Mouse (Mus musculus) MEL (cell line): ENCODE results near the gene Vdr. TPM values are rescaled to one million over a fixed set of nuclear protein-coding genes. Genes with fewer than 3 reads are reported as not detected.

ENCODE experiments used
- DNase-seq: peaks from one replicate; pipeline ENCODE4 v3.0.0; 2011; ENCODE audit warnings: low read depth, low spot score
- H3K27ac ChIP-seq: 2 replicates; pipeline ENCODE4 v1.5.1; 2012; ENCODE audit warnings: low read depth, mild to moderate bottlenecking, control low read depth, low read length, moderate library complexity; ENCODE audit not compliant: control insufficient read depth
- H3K27me3 ChIP-seq, 2 experiments: fragments of 150-350 bp in 1 of 2; sonication (generic) in 1 of 2; 2 replicates each; pipeline ENCODE4 v1.6.1; 2012; ENCODE audit warnings: low read length in 2 of 2, mild to moderate bottlenecking in 2 of 2, improper control_type of control experiment in 1 of 2, moderate library complexity in 1 of 2; ENCODE audit not compliant: insufficient read depth in 2 of 2, control insufficient read depth in 1 of 2
- H3K36me3 ChIP-seq, 2 experiments: 2 replicates each; pipeline ENCODE4 v1.6.1; 2012 to 2014; ENCODE audit warnings: low read length in 2 of 2, improper control_type of control experiment in 1 of 2, inconsistent platforms in 1 of 2, mild to moderate bottlenecking in 1 of 2; ENCODE audit not compliant: insufficient read depth in 2 of 2, control insufficient read depth in 1 of 2
- H3K4me1 ChIP-seq, 2 experiments: fragments of 150-350 bp in 1 of 2; sonication (generic) in 1 of 2; 2 replicates each; pipeline ENCODE4 v1.6.1; 2012; ENCODE audit warnings: low read length in 2 of 2, improper control_type of control experiment in 1 of 2, mild to moderate bottlenecking in 1 of 2; ENCODE audit not compliant: insufficient read depth in 2 of 2, control insufficient read depth in 1 of 2
- H3K4me3 ChIP-seq, 2 experiments: fragments of 150-350 bp in 1 of 2; sonication (generic) in 1 of 2; 2 replicates each; pipeline ENCODE4 v1.5.1; 2012; ENCODE audit warnings: low read depth in 2 of 2, low read length in 2 of 2, mild to moderate bottlenecking in 2 of 2, moderate library complexity in 2 of 2, control low read depth in 1 of 2, improper control_type of control experiment in 1 of 2; ENCODE audit not compliant: control insufficient read depth in 1 of 2, insufficient read depth in 1 of 2
- H3K79me2 ChIP-seq: 2 replicates; pipeline ENCODE4 v1.6.1; 2012; ENCODE audit warnings: mild to moderate bottlenecking, low read length, moderate library complexity; ENCODE audit not compliant: control insufficient read depth, poor library complexity, insufficient read depth
- H3K9ac ChIP-seq: 2 replicates; pipeline ENCODE4 v1.6.1; 2012; ENCODE audit warnings: low read depth, mild to moderate bottlenecking, control low read depth, low read length, moderate library complexity; ENCODE audit not compliant: control insufficient read depth, poor library complexity, severe bottlenecking
- H3K9me3 ChIP-seq: fragments of 150-350 bp; sonication (generic); replicated peaks from 2 replicates; pipeline ENCODE4 v1.6.1; 2012; ENCODE audit warnings: mild to moderate bottlenecking, low read length, improper control_type of control experiment, moderate library complexity; ENCODE audit not compliant: insufficient read depth
- BHLHE40 ChIP-seq: IDR thresholded peaks from 2 replicates; pipeline ENCODE4 v1.6.1; 2012; ENCODE audit warnings: low read depth, mild to moderate bottlenecking, inconsistent platforms, low read length, improper control_type of control experiment, borderline replicate concordance
- CHD1 ChIP-seq: IDR thresholded peaks from 2 replicates; pipeline ENCODE4 v1.6.1; 2012; ENCODE audit warnings: low read depth, mild to moderate bottlenecking, inconsistent platforms, low read length, improper control_type of control experiment
- ELF1 ChIP-seq: IDR thresholded peaks from 2 replicates; pipeline ENCODE4 v1.6.1; 2014; ENCODE audit warnings: low read depth, mild to moderate bottlenecking, inconsistent platforms, low read length, improper control_type of control experiment, moderate library complexity
- EP300 ChIP-seq, 2 experiments: IDR thresholded peaks; 2 replicates each; pipeline ENCODE4 v1.6.1; 2011; ENCODE audit warnings: improper control_type of control experiment in 2 of 2, low read length in 2 of 2, low read depth in 1 of 2, mild to moderate bottlenecking in 1 of 2
- GABPA ChIP-seq: IDR thresholded peaks from 2 replicates; pipeline ENCODE4 v1.6.1; 2012; ENCODE audit warnings: low read depth, mild to moderate bottlenecking, inconsistent platforms, low read length, improper control_type of control experiment, moderate library complexity
- JUND ChIP-seq: IDR thresholded peaks from 2 replicates; pipeline ENCODE4 v1.6.1; 2011; ENCODE audit warnings: low read depth, mild to moderate bottlenecking, improper control_type of control experiment, low read length
- KAT2A ChIP-seq: conservative IDR thresholded peaks from 2 replicates; pipeline ENCODE4 v1.6.1; 2012; ENCODE audit warnings: low read depth, low read length, improper control_type of control experiment, inconsistent platforms
- MAFK ChIP-seq: IDR thresholded peaks from 2 replicates; pipeline ENCODE4 v1.6.1; 2011; ENCODE audit warnings: low read depth, mild to moderate bottlenecking, low read length, improper control_type of control experiment, borderline replicate concordance
- MXI1 ChIP-seq: IDR thresholded peaks from 2 replicates; pipeline ENCODE4 v1.6.1; 2011; ENCODE audit warnings: mild to moderate bottlenecking, low read depth, low read length, improper control_type of control experiment
- MYB ChIP-seq: IDR thresholded peaks from 2 replicates; pipeline ENCODE4 v1.6.1; 2011; ENCODE audit warnings: mild to moderate bottlenecking, low read depth, low read length, improper control_type of control experiment
- MYC ChIP-seq: IDR thresholded peaks from 2 replicates; pipeline ENCODE4 v1.6.1; 2011; ENCODE audit warnings: low read depth, mild to moderate bottlenecking, low read length, improper control_type of control experiment, moderate library complexity
- NRF1 ChIP-seq: IDR thresholded peaks from 2 replicates; pipeline ENCODE4 v1.6.1; 2014; ENCODE audit warnings: low read depth, mild to moderate bottlenecking, inconsistent platforms, low read length, improper control_type of control experiment, moderate library complexity; ENCODE audit not compliant: poor library complexity, insufficient read depth, severe bottlenecking
- POLR2A ChIP-seq, 2 experiments: IDR thresholded peaks; 2 replicates each; pipeline ENCODE4 v1.6.1; 2011 to 2012; ENCODE audit warnings: low read length in 2 of 2, mild to moderate bottlenecking in 2 of 2, control low read depth in 1 of 2, improper control_type of control experiment in 1 of 2, low read depth in 1 of 2, moderate library complexity in 1 of 2; ENCODE audit not compliant: control insufficient read depth in 1 of 2, insufficient read depth in 1 of 2, poor library complexity in 1 of 2
- RAD21 ChIP-seq: IDR thresholded peaks from 2 replicates; pipeline ENCODE4 v1.6.1; 2011; ENCODE audit warnings: mild to moderate bottlenecking, low read depth, low read length, improper control_type of control experiment
- RCOR1 ChIP-seq: IDR thresholded peaks from 2 replicates; pipeline ENCODE4 v1.6.1; 2012; ENCODE audit warnings: low read depth, mild to moderate bottlenecking, inconsistent platforms, low read length, improper control_type of control experiment
- SMC3 ChIP-seq: IDR thresholded peaks from 2 replicates; pipeline ENCODE4 v1.6.1; 2011; ENCODE audit warnings: low read depth, low read length, improper control_type of control experiment
- TCF12 ChIP-seq: IDR thresholded peaks from 2 replicates; pipeline ENCODE4 v1.6.1; 2014; ENCODE audit warnings: low read depth, mild to moderate bottlenecking, inconsistent platforms, low read length, improper control_type of control experiment, moderate library complexity
- USF2 ChIP-seq, 2 experiments: IDR thresholded peaks; 2 replicates each; pipeline ENCODE4 v1.6.1; 2011 to 2012; ENCODE audit warnings: improper control_type of control experiment in 2 of 2, low read length in 2 of 2, borderline replicate concordance in 1 of 2, inconsistent platforms in 1 of 2, low read depth in 1 of 2, mild to moderate bottlenecking in 1 of 2; ENCODE audit not compliant: insufficient read depth in 1 of 2
- ZKSCAN1 ChIP-seq: IDR thresholded peaks from 2 replicates; pipeline ENCODE4 v1.6.1; 2012; ENCODE audit warnings: low read depth, mild to moderate bottlenecking, inconsistent platforms, low read length, improper control_type of control experiment, moderate library complexity
- polyA plus RNA-seq, 2 experiments: library from polyadenylated mRNA; stranded (reverse) in 1 of 2; unstranded in 1 of 2; fragments of >175 nt in 1 of 2; fragments of >200 nt in 1 of 2; gene quantifications; 2 replicates each; pipeline versions ENCODE4 v1.2.1 to v1.2.4; 2012; ENCODE audit warnings: low replicate concordance in 2 of 2, low read depth in 1 of 2; ENCODE audit not compliant: insufficient read length in 2 of 2, insufficient read depth in 1 of 2, missing spikeins in 1 of 2
- total RNA-seq: library from RNA; depleted of rRNA; stranded (reverse); fragments of 300-350 nt; gene quantifications from 2 replicates; pipeline ENCODE4 v1.2.3, GENCODE M21; 2012

The Vdr gene
- total and polyA plus RNA-seq, 3 experiments = 0.54 to 1.9 TPM; not detected in 1

- TF ChIP-seq NRF1 (peak; percentile 75), RAD21 (no peak), ELF1 (peak; percentile 77; the same call in 1 of the 2 replicates), ZKSCAN1 (no peak)
- peak; percentile 55 for DNase-seq
- 0 out of 2 replicates have a peak overlapping the region, but pooled peaks have one; percentile 49 for H3K27ac ChIP-seq
- peak overlapping the region; percentile 55 for H3K9ac ChIP-seq
- H3K4me3 ChIP-seq = peak overlapping the region in 1 of 2 experiments; percentile 37; a peak in 1 of 4 replicates
- no peaks in the 10 kb centered on the region for H3K27me3 ChIP-seq
- no peaks in the 10 kb centered on the region for H3K9me3 ChIP-seq
- no peaks in the 10 kb centered on the region for H3K36me3 ChIP-seq
- H3K79me2 ChIP-seq = no peaks in the 10 kb centered on the region
- H3K4me1 ChIP-seq = no peaks in the 10 kb centered on the region; a peak in 1 of 4 replicates
These were observed 45.3 kb upstream of the Vdr start for GRCm38 (mm10) chr15:97955742-97956141.

- Histone ChIP-seq H3K4me1 (no peaks in the 10 kb centered on the region; a peak in 1 of 4 replicates), H3K27me3 (no peaks in the 10 kb centered on the region), H3K9me3 (no peaks in the 10 kb centered on the region), H3K4me3 (no peak overlapping the region), H3K9ac (peak overlapping the region; percentile 9; the same call in 1 of the 2 replicates), H3K79me2 (no peaks in the 10 kb centered on the region), H3K36me3 (no peaks in the 10 kb centered on the region), H3K27ac (no peak overlapping the region)
- TF ChIP-seq USF2 (IDR thresholded peaks at IDR 0.05; ENCODE audit: borderline replicate concordance in 1 of 2, insufficient read depth in 1 of 2, low read depth in 1 of 2, low read length in 2 of 2) (no peak), KAT2A (no peak), SMC3 (no peak), MYC (no peak), MXI1 (no peak), POLR2A (IDR thresholded peaks at IDR 0.05; ENCODE audit: control insufficient read depth in 1 of 2, insufficient read depth in 1 of 2, low read depth in 1 of 2, low read length in 2 of 2, poor library complexity in 1 of 2) (no peak), GABPA (no peak), CHD1 (no peak), RCOR1 (no peak), ZKSCAN1 (no peak), JUND (no peak), MAFK (no peak), TCF12 (no peak), EP300 (IDR thresholded peaks at IDR 0.05; ENCODE audit: low read depth in 1 of 2, low read length in 2 of 2) (no peak), BHLHE40 (no peak), MYB (no peak)
- no peak for DNase-seq
These were observed 44.9 kb upstream of the Vdr start for GRCm38 (mm10) chr15:97955286-97955685.
